Comparison of ENCODE assay signal across 13 mouse cellular contexts in genomic region chr4:70391073-70391472, GRCm38 (mm10). TPM values are rescaled to one million over a fixed set of nuclear protein-coding genes. Genes with fewer than 3 reads are reported as not detected.
DNase-seq lines count a peak whose midpoint lies in the region; ATAC-seq lines count a peak whose summit lies in the region.
"Had no signal": no experiment of that assay in that cellular context is flagged by ENCODE, and none has a peak within 500 bp of the region (broad histone marks: within the 10 kb centered on the region; RNA-seq: fewer than 3 reads in every experiment).

No protein-coding gene starts in this region.

- no peak for ATAC-seq in hindbrain, embryonic 16.5 days
- ATAC-seq in hindbrain, embryonic 12.5 days (ENCODE audit: low FRiP score): no peak
- no peak for ATAC-seq in embryonic facial prominence, embryonic 15.5 days (ENCODE audit: insufficient number of reproducible peaks, low FRiP score, low TSS enrichment, low read depth)
- no peak for ATAC-seq in megakaryocyte-erythroid progenitor cell, adult 5-6 weeks (replicated peaks; ENCODE audit: low FRiP score, low TSS enrichment, poor library complexity, severe bottlenecking)

- WGBS in hindbrain, embryonic 16.5 days: 86% methylated on average over 9 of the region's 9 CpGs
- 86% methylated on average over 9 of the region's 9 CpGs for WGBS in hindbrain, embryonic 12.5 days
- WGBS in embryonic facial prominence, embryonic 15.5 days: 76% methylated on average over 9 of the region's 9 CpGs

- H3K4me3 ChIP-seq in hindbrain, embryonic 16.5 days (ENCODE audit: low read length): no peak overlapping the region
- no peak overlapping the region for H3K4me3 ChIP-seq in hindbrain, embryonic 12.5 days
- H3K4me3 ChIP-seq in brown adipose tissue, adult 24 weeks (ENCODE audit: insufficient read depth, low read depth, low read length): no peak overlapping the region
- H3K4me3 ChIP-seq in embryonic facial prominence, embryonic 15.5 days (replicated peaks): no peak overlapping the region
- H3K4me3 ChIP-seq: erythroblast, embryonic 14.5 days; kidney, embryonic 15.5 days; myocyte had no signal

- H3K4me2 ChIP-seq in hindbrain, embryonic 16.5 days (ENCODE audit: low read length): no peak overlapping the region
- no peak overlapping the region for H3K4me2 ChIP-seq in hindbrain, embryonic 12.5 days (replicated peaks)
- H3K4me2 ChIP-seq in embryonic facial prominence, embryonic 15.5 days (replicated peaks): no peak overlapping the region
- H3K4me2 ChIP-seq: kidney, embryonic 15.5 days had no signal

- H3K4me1 ChIP-seq in hindbrain, embryonic 16.5 days (ENCODE audit: control insufficient read depth, insufficient read depth, low read depth, low read length): no peaks in the 10 kb centered on the region
- no peaks in the 10 kb centered on the region for H3K4me1 ChIP-seq in hindbrain, embryonic 12.5 days
- no peaks in the 10 kb centered on the region for H3K4me1 ChIP-seq in brown adipose tissue, adult 24 weeks (ENCODE audit: control insufficient read depth, insufficient read depth, insufficient read length, low read length)
- H3K4me1 ChIP-seq in embryonic facial prominence, embryonic 15.5 days: peaks cover 10% of the 10 kb centered on the region; the same call in 1 of the 2 replicates
- H3K4me1 ChIP-seq: kidney, embryonic 15.5 days had no signal

- H3K9ac ChIP-seq in hindbrain, embryonic 16.5 days (ENCODE audit: low read depth, low read length): no peak overlapping the region
- H3K9ac ChIP-seq in hindbrain, embryonic 12.5 days: no peak overlapping the region
- H3K9ac ChIP-seq in embryonic facial prominence, embryonic 15.5 days: no peak overlapping the region
- H3K9ac ChIP-seq: kidney, embryonic 15.5 days had no signal

- 0 out of 2 replicates have a peak overlapping the region, but pooled peaks have one; percentile 3 for H3K27ac ChIP-seq in hindbrain, embryonic 16.5 days (ENCODE audit: low read depth, low read length)
- no peak overlapping the region for H3K27ac ChIP-seq in hindbrain, embryonic 12.5 days
- H3K27ac ChIP-seq in brown adipose tissue, adult 24 weeks (replicated peaks; ENCODE audit: low read depth, low read length): peak overlapping the region; percentile 66; the same call in 1 of the 2 replicates
- H3K27ac ChIP-seq in embryonic facial prominence, embryonic 15.5 days (replicated peaks): peak overlapping the region; percentile 39; the same call in 1 of the 2 replicates
- H3K27ac ChIP-seq: kidney, embryonic 15.5 days had no signal

- peak; percentile 23 for DNase-seq in heart, postnatal 4 days
- no peak for DNase-seq in kidney, adult 18-20 months
- DNase-seq: cerebellum, postnatal 14 days; lung, postnatal 36 days; thymus, postnatal 4 days had no signal

- no peaks in the 10 kb centered on the region for H3K36me3 ChIP-seq in hindbrain, embryonic 16.5 days (ENCODE audit: control insufficient read depth, insufficient read depth, low read length)
- no peaks in the 10 kb centered on the region for H3K36me3 ChIP-seq in hindbrain, embryonic 12.5 days
- H3K36me3 ChIP-seq in embryonic facial prominence, embryonic 15.5 days: 0 out of 2 replicates have a peak, but pooled peaks cover 4% of the 10 kb centered on the region

- no peaks in the 10 kb centered on the region for H3K27me3 ChIP-seq in hindbrain, embryonic 16.5 days (replicated peaks; ENCODE audit: control insufficient read depth, insufficient read depth, low read length)
- no peaks in the 10 kb centered on the region for H3K27me3 ChIP-seq in hindbrain, embryonic 12.5 days
- no peaks in the 10 kb centered on the region for H3K27me3 ChIP-seq in embryonic facial prominence, embryonic 15.5 days
- H3K27me3 ChIP-seq: kidney, embryonic 15.5 days had no signal

- H3K9me3 ChIP-seq in hindbrain, embryonic 16.5 days (ENCODE audit: control insufficient read depth, low read length): no peaks in the 10 kb centered on the region
- H3K9me3 ChIP-seq in hindbrain, embryonic 12.5 days (replicated peaks): no peaks in the 10 kb centered on the region
- H3K9me3 ChIP-seq in embryonic facial prominence, embryonic 15.5 days (replicated peaks): no peaks in the 10 kb centered on the region
- H3K9me3 ChIP-seq: kidney, embryonic 15.5 days had no signal

RNA-seq across cellular contexts. Expression of gene Cdk5rap2, which starts 19.2 kb away (rescaled TPM):
- polyA plus RNA-seq in hindbrain, embryonic 16.5 days (2015; fragmentation: Nextera tagmentation; extraction: Ambion mirVana): 7.2 and 10.6 TPM in 2 replicates
- polyA plus RNA-seq in hindbrain, embryonic 12.5 days (2016; fragmentation: Nextera tagmentation; extraction: Ambion mirVana): 24.2 and 30.4 TPM in 2 replicates
- 2.4 and 2.5 TPM in 2 replicates for polyA plus RNA-seq in brown adipose tissue, adult 24 weeks (2012; ENCODE audit: insufficient read depth, insufficient read length, missing spikeins)
- polyA plus RNA-seq in embryonic facial prominence, embryonic 15.5 days (2015; fragmentation: Nextera tagmentation; extraction: Ambion mirVana): 16.3 and 16.9 TPM in 2 replicates
- 10 to 100 TPM; 14.3 to 17.1 TPM for total RNA-seq in heart, postnatal 4 days (2021)
- 14.5 and 15.5 TPM in 2 replicates for total RNA-seq in megakaryocyte-erythroid progenitor cell, adult 5-6 weeks (2014; fragmentation: Nextera tagmentation)
- 19.1 and 28.2 TPM in 2 replicates for total RNA-seq in megakaryocyte-erythroid progenitor cell, adult 5-6 weeks (2017)
